Mouse (Mus musculus) neural tube, embryonic 14.5 days (tissue): ENCODE results near the gene Lrrc27. TPM values are rescaled to one million over a fixed set of nuclear protein-coding genes. Genes with fewer than 3 reads are reported as not detected.

Experiments used
- ATAC-seq: fragments of 200-750 bp; cut with Nextera tagmentation; 2 replicates; pipeline ENCODE4 v1.8.0; 2017; ENCODE audit warnings: low read depth, mild to moderate bottlenecking, moderate TSS enrichment, moderate library complexity
- H3K27ac ChIP-seq: fragments of 300-500 bp; sonication (generic); 2 replicates; pipeline ENCODE4 v1.5.1; 2014; ENCODE audit warnings: low read depth, mild to moderate bottlenecking, control low read depth, low read length, moderate library complexity, mixed read lengths
- H3K27me3 ChIP-seq: fragments of 300-500 bp; sonication (generic); 2 replicates; pipeline ENCODE4 v1.6.1; 2014; ENCODE audit warnings: low read length; ENCODE audit not compliant: control insufficient read depth, insufficient read depth
- H3K36me3 ChIP-seq: fragments of 300-500 bp; sonication (generic); 2 replicates; pipeline ENCODE4 v1.6.1; 2014; ENCODE audit warnings: low read length, mixed read lengths; ENCODE audit not compliant: control insufficient read depth, insufficient read depth
- H3K4me1 ChIP-seq: fragments of 300-500 bp; sonication (generic); 2 replicates; pipeline ENCODE4 v1.6.1; 2014; ENCODE audit warnings: low read length; ENCODE audit not compliant: control insufficient read depth, insufficient read depth
- H3K4me2 ChIP-seq: fragments of 300-500 bp; sonication (generic); 2 replicates; pipeline ENCODE4 v1.6.1; 2014; ENCODE audit warnings: mild to moderate bottlenecking, low read depth, low read length, control low read depth
- H3K4me3 ChIP-seq: fragments of 300-500 bp; sonication (generic); 2 replicates; pipeline ENCODE4 v1.5.1; 2014; ENCODE audit warnings: low read depth, low read length, control low read depth, mixed read lengths
- H3K9ac ChIP-seq: fragments of 300-500 bp; sonication (generic); replicated peaks from 2 replicates; pipeline ENCODE4 v1.6.1; 2014; ENCODE audit warnings: low read depth, mild to moderate bottlenecking, control low read depth, low read length, mixed read lengths
- H3K9me3 ChIP-seq: fragments of 300-500 bp; sonication (generic); 2 replicates; pipeline ENCODE4 v1.6.1; 2016; ENCODE audit warnings: low read length; ENCODE audit not compliant: control insufficient read depth
- WGBS: fragments of 180-500 bp; shearing (Covaris S2); extraction: QIAGEN DNeasy Blood & Tissue Kit; methylation state at CpG from one replicate; pipeline ENCODE4 v1.1.7; 2014; 5-methylcytosine and 5-hydroxymethylcytosine counted together
- polyA plus RNA-seq: library from polyadenylated mRNA; unstranded; fragments of >200 nt; fragmentation: Nextera tagmentation; extraction: Ambion mirVana; gene quantifications from 2 replicates; pipeline ENCODE4 v1.2.1, GENCODE M21; 2014

Lrrc27 gene
- polyA plus RNA-seq, 1 experiment from 2014 or later, result 6.9 TPM

DNA sequence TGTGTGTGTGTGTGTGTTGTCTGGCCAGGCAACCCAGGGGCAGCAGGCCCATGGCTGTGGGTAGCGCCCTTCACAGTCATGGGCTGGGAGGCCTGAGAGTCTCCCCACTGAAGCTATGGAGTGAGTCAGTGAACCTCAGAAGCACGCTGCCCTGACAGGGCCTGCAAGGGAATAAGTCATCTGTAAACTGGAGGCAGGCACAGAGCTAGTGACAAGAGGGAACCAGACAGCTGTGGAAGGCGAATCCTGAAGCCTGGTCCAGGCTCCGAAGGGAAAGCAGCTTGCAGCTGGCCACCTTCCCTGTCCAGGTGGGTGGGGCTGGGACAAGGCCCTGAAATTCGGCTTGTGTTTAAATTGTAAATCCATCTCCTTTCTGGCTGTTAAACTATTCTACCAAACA is 33.3 kb downstream of the Lrrc27 start:
- Histone ChIP-seq H3K27ac (no peak overlapping the region), H3K4me2 (no peak overlapping the region), H3K9me3 (no peaks in the 10 kb centered on the region), H3K36me3 (no peaks in the 10 kb centered on the region), H3K4me1 (peaks cover 22% of the 10 kb centered on the region), H3K27me3 (0 out of 2 replicates have a peak, but pooled peaks cover 2% of the 10 kb centered on the region), H3K4me3 (no peak overlapping the region), H3K9ac (no peak overlapping the region)
- 73% methylated on average over 5 of the region's 5 CpGs for WGBS
- ATAC-seq, result no peak

DNA sequence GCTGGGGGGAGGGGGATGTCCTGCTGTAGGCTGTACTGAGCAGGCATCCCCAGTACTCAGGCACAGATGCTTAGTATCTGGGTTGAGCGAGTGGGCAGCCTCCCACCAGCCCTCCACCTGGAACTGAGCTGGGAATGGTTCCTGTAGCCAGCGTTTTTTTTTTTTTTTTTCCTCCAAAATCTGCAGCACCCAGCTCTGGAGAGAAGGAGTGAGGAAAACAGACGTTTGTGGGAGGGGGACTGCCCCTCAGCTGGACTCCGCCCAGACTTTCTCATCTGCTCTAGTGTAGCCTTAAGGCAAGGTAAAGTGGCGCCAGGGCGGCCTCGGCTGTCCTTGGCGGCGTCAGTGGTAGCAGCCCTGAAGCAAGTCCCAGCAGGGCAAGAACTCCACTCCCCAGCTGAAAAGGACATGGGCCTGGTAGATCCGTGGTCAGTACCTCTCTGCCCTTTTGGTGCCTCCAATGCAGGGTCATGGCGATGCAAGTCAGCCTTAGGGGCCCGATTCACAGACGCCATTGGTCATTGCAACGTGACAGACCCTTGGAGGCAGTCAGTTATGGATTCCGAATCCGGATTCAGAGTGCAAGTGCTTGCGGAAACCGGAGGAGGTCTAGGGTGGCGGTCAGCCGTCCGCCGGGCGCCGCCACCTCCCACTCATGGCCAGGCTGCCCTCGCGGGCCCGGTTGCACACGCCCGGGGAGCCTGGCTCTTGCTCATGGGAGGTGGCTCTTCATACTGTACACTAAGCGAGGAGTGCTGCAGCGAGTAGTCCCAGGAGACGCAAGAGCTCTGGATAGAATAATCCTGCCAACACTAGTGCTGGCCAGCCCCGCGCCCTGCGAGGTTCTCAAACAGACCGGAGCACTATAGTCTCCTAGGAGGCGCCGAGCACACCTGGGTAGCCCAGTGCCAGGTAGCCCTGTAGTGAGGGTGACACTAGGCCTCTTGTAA is 34.4 kb downstream of the Lrrc27 start:
- Histone ChIP-seq H3K9ac (peak overlapping the region; percentile 80; the same call in 1 of the 2 replicates), H3K27ac (peak overlapping the region; percentile 48; the same call in 1 of the 2 replicates), H3K9me3 (no peaks in the 10 kb centered on the region), H3K36me3 (no peaks in the 10 kb centered on the region), H3K4me1 (peaks cover 22% of the 10 kb centered on the region), H3K27me3 (0 out of 2 replicates have a peak, but pooled peaks cover 2% of the 10 kb centered on the region), H3K4me2 (peak overlapping the region; percentile 99), H3K4me3 (peak overlapping the region; percentile 58)
- 3% methylated on average over 38 of the region's 38 CpGs for whole genome bisulfite sequencing
- ATAC-seq, result peak; percentile 50

DNA sequence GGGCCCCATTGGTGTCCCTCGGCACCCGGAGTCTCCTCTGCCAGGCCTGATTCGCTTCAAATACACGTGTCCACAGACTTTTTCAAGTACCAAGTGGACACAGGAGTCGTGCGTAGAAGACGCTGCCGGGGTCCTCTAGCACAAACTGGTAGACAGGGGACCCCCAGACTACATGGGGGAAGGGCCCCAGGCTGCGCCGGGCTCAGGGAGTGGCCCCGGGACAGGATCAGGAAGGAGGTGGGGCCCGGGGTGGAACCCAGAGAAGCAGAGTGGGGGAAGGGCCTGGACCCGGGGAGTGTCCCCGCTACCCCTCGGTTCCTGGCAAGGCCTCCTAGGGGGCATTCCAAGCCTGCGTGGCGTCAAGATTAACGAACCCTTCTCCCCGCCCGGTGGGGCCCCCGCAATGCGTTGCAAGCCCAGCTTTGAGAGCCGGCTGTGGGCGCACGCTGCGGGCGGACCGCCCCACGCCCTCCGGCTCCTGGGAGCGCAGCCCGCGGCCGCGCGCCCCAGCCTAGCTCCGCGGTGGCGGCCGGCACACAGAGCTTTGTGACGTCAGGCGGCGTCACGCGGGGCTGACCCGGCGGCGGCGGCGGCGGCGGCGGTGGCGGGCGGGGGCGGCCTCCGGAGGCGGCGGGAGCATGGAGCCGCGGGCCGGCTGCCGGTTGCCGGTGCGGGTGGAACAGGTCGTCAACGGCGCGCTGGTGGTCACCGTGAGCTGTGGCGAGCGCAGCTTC is 35.3 kb downstream of the Lrrc27 start, which contains the start of gene Pwwp2b:
TSS of gene Pwwp2b (plus strand) at position 602 of the 734 bp plus-strand sequence.
- peak; percentile 78 for ATAC-seq
- Histone ChIP-seq H3K36me3 (no peaks in the 10 kb centered on the region), H3K4me3 (peak within 1 kb of the TSS; percentile 58), H3K4me2 (peak within 1 kb of the TSS; percentile 99), H3K27me3 (0 out of 2 replicates have a peak, but pooled peaks cover 2% of the 10 kb centered on the region), H3K9ac (peak within 1 kb of the TSS; percentile 80), H3K4me1 (peaks cover 22% of the 10 kb centered on the region), H3K27ac (peak within 1 kb of the TSS; percentile 48), H3K9me3 (no peaks in the 10 kb centered on the region)
- under 1% methylated on average over 59 of the region's 72 CpGs for WGBS

DNA sequence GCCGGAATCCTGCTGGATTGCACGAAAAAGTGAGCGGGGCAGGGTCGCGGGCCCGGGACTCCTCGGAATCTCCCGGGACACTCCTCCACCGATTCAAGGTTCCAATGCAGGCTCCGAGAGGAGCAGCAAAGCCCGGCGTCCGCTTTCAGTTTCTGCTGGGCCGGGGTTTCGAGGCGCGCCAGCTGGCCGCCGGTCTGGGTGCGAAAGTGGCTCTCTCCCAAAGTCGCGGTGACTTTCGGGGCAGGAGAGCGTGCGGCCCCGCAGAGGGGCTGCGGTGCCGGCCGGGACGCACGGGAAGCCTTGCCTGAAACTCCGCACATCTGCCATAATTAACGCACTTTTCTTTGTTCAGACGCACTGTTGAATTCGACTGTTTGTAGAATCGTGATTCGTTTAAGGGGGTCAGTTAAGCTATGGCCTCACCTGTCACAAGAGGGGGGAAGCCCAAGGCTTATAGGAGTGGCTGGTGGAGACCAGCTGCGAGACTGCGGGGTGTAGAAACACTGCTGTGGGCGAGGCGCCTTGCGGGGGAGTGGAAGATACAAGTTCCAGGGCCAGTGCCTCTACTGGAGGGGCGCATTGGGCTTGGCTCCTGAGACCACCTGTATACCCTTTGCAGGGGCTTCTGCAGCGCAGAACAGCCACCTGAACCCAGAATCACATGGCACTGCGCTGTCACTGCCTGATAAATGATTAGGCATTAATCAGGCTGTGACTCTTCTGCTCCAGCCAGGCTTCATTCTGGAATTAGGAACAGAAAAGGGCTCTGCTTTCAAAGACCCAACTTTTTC is 36.0 kb downstream of the Lrrc27 start:
- H3K9me3 ChIP-seq, result no peaks in the 10 kb centered on the region
- H3K27ac ChIP-seq, result no peak overlapping the region; the same call in 1 of the 2 replicates
- ATAC-seq, result peak; percentile 1; the same call in 1 of the 2 replicates
- H3K36me3 ChIP-seq, result no peaks in the 10 kb centered on the region
- WGBS, result under 1% methylated on average over 45 of the region's 45 CpGs
- H3K27me3 ChIP-seq, result 0 out of 2 replicates have a peak, but pooled peaks cover 2% of the 10 kb centered on the region
- peaks cover 22% of the 10 kb centered on the region for H3K4me1 ChIP-seq
- H3K9ac ChIP-seq, result peak overlapping the region; percentile 80
- H3K4me3 ChIP-seq, result peak overlapping the region; percentile 58
- peak overlapping the region; percentile 99 for H3K4me2 ChIP-seq

DNA sequence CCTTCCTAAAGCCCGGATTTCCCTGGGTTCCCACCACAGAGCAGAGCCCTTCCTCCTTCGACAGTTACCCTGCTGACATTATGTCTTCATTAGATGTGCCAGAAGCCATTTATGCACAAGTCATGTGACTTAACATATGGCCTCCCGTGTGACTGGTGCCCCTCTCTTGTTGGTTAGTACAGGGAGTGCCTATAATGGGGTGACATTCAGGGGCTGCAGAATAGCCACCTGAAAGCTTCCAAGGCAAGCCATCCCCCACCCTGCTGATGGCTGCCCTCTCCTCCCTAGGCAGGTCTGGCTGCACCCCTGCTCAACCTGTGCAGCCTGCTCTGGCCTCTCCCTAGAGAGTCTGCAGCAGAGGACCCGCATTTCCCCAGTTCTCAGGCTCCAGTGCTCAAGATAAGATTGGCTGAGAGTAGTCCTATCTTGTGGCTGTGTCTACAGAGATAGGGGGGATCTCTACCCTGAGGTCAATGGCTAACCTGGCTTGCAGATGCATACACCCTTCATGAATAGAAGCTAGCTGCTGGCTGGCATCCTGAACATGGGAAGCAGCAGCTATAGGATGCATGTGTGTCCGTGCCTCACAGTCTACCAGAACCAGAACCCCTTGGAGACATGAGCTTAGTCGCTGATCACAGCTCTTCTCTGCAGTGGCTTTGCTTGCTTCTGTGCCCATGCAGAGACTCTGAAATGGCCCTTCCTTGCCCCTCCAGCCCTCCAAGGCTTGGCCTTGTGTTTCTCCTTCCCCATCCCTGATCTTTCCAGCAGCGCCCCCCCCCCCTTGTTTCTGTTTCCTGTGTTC is 36.8 kb downstream of the Lrrc27 start:
- 32% methylated on average over 6 of the region's 7 CpGs for WGBS
- no peak overlapping the region for H3K9ac ChIP-seq
- H3K4me3 ChIP-seq, result peak overlapping the region; percentile 58; the same call in 1 of the 2 replicates

DNA sequence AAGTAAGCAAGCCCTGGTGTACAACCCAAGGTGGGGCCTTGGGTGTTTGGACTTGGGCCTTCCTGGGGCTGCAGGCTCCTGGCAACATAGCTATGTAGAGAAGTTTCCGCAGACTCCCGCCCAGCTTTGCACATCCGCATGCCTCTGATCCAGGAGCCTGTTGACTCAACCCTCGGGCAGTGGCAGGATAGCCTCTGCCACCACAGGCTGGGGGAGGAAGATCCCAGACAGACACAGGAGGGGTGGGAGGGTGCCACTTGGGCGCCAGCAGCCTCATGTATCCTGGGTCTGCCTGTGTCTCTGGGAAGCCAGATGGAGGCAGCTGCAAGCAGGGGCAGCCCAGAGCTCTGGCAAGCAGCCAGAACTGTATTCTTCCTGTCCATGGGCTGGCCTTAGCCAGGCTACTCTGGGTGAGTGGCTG is 39.1 kb downstream of the Lrrc27 start:
- no peaks in the 10 kb centered on the region for H3K9me3 ChIP-seq
- ATAC-seq, result 0 out of 2 replicates have a peak, but pooled peaks have one; percentile 9
- H3K4me1 ChIP-seq, result peaks cover 22% of the 10 kb centered on the region
- no peak overlapping the region for H3K4me2 ChIP-seq
- H3K36me3 ChIP-seq, result 0 out of 2 replicates have a peak, but pooled peaks cover 5% of the 10 kb centered on the region
- no peak overlapping the region for H3K9ac ChIP-seq
- WGBS, result 54% methylated on average over 5 of the region's 5 CpGs
- H3K4me3 ChIP-seq, result no peak overlapping the region
- no peaks in the 10 kb centered on the region for H3K27me3 ChIP-seq
- no peak overlapping the region for H3K27ac ChIP-seq

More for the DNA sequence above, 36.8 kb downstream of the Lrrc27 start:
- Histone ChIP-seq H3K4me1 (peaks cover 22% of the 10 kb centered on the region), H3K4me2 (peak overlapping the region; percentile 99), H3K36me3 (no peaks in the 10 kb centered on the region), H3K27me3 (0 out of 2 replicates have a peak, but pooled peaks cover 2% of the 10 kb centered on the region), H3K9me3 (no peaks in the 10 kb centered on the region), H3K27ac (no peak overlapping the region)
- ATAC-seq, result no peak

DNA sequence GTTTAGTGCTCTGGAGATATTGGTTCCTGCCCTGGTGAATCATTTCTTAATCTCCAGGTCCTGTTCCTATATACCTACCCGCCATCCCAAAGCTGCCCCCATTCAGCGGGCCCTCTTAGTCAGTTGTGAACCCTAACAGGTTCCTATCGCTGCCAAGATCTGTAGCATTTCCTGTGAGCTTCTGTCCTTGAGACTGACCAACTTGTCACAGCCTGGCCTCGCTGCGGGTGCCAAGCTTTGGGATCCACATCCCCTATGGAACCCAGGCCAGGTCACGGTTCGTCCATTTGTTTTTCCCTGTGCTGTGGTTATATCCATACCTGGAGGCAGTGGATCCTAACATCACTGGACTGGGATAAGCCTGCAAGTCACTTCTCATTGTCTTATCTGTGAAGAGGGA is 39.8 kb downstream of the Lrrc27 start:
- WGBS, result 95% methylated on average over 7 of the region's 7 CpGs
- no peaks in the 10 kb centered on the region for H3K27me3 ChIP-seq
- H3K27ac ChIP-seq, result no peak overlapping the region
- H3K4me1 ChIP-seq, result peaks cover 17% of the 10 kb centered on the region
- no peak for ATAC-seq
- no peaks in the 10 kb centered on the region for H3K9me3 ChIP-seq
- no peak overlapping the region for H3K9ac ChIP-seq
- H3K4me2 ChIP-seq, result no peak overlapping the region
- no peak overlapping the region for H3K4me3 ChIP-seq
- H3K36me3 ChIP-seq, result 0 out of 2 replicates have a peak, but pooled peaks cover 5% of the 10 kb centered on the region
